Mouse (Mus musculus) heart, embryonic 13.5 days (tissue): Measurements from ENCODE around the gene Rtbdn. TPM values are rescaled to one million over a fixed set of nuclear protein-coding genes. Genes with fewer than 3 reads are reported as not detected.

ENCODE experiments used
- ATAC-seq: fragments of 200-750 bp; cut with Nextera tagmentation; 2 replicates; pipeline ENCODE4 v1.8.0; 2017; ENCODE audit warnings: moderate TSS enrichment; ENCODE audit not compliant: insufficient number of reproducible peaks, low FRiP score, low TSS enrichment; ENCODE audit errors: extremely low read depth
- H3K27ac ChIP-seq: fragments of 300-500 bp; sonication (generic); replicated peaks from 2 replicates; pipeline ENCODE4 v1.5.1; 2015; ENCODE audit warnings: moderate library complexity, mild to moderate bottlenecking, inconsistent platforms
- H3K27me3 ChIP-seq: fragments of 300-500 bp; sonication (generic); replicated peaks from 2 replicates; pipeline ENCODE4 v1.6.1; 2015; ENCODE audit warnings: mild to moderate bottlenecking, inconsistent platforms
- H3K36me3 ChIP-seq: fragments of 300-500 bp; sonication (generic); 2 replicates; pipeline ENCODE4 v1.6.1; 2015; ENCODE audit warnings: mild to moderate bottlenecking, inconsistent platforms
- H3K4me1 ChIP-seq: fragments of 300-500 bp; sonication (generic); 2 replicates; pipeline ENCODE4 v1.6.1; 2015; ENCODE audit warnings: inconsistent platforms
- H3K4me2 ChIP-seq: fragments of 300-500 bp; sonication (generic); 2 replicates; pipeline ENCODE4 v1.6.1; 2015; ENCODE audit warnings: inconsistent platforms, mild to moderate bottlenecking, moderate library complexity
- H3K4me3 ChIP-seq: fragments of 300-500 bp; sonication (generic); 2 replicates; pipeline ENCODE4 v1.5.1; 2015; ENCODE audit warnings: moderate library complexity, mild to moderate bottlenecking, inconsistent platforms
- H3K9ac ChIP-seq: fragments of 300-500 bp; sonication (generic); 2 replicates; pipeline ENCODE4 v1.6.1; 2015; ENCODE audit warnings: inconsistent platforms, mild to moderate bottlenecking, moderate library complexity
- H3K9me3 ChIP-seq: fragments of 300-500 bp; sonication (generic); 2 replicates; pipeline ENCODE4 v1.6.1; 2016; ENCODE audit warnings: inconsistent platforms
- WGBS: fragments of 180-500 bp; shearing (Covaris S2); methylation state at CpG from one replicate; pipeline ENCODE4 v1.1.7; 2015; ENCODE audit warnings: mixed read lengths; 5-methylcytosine and 5-hydroxymethylcytosine counted together
- polyA plus RNA-seq: library from polyadenylated mRNA; unstranded; fragments of >200 nt; fragmentation: Nextera tagmentation; extraction: Ambion mirVana; gene quantifications from 2 replicates; pipeline ENCODE4 v1.2.1, GENCODE M21; 2015

Rtbdn gene
- polyA plus RNA-seq, 1 experiment from 2014 or later: 0.17 TPM

DNA sequence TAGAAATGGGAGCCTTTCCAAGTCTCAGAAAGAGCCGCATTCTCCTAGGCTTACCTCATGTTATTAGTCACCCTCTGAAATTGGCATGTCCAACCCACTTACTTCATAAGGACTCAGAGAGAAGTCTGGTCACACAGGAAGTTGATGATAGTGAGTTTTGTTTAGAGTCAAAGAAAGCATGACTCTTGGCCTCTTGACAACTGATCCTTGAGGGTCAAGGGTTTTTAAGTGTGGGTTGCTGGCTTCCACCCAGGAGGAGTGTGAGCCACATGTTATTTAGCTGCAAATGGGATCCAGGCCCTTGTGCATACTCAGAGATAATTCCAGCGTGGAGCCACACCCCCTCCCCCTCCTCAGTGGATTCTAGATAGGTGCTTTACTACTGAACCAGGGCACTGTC lies 25.2 kb upstream of the Rtbdn start:
- no peak for ATAC-seq
- 30% methylated on average over 2 of the region's 2 CpGs for WGBS
- H3K4me2 ChIP-seq: no peak overlapping the region
- H3K27me3 ChIP-seq: peaks cover 84% of the 10 kb centered on the region
- no peak overlapping the region for H3K27ac ChIP-seq
- no peaks in the 10 kb centered on the region for H3K36me3 ChIP-seq
- H3K4me3 ChIP-seq: no peak overlapping the region
- no peaks in the 10 kb centered on the region for H3K9me3 ChIP-seq
- H3K9ac ChIP-seq: no peak overlapping the region
- H3K4me1 ChIP-seq: peaks cover 11% of the 10 kb centered on the region

- WGBS: 55% methylated on average over 7 of the region's 7 CpGs
- H3K9ac ChIP-seq: no peak overlapping the region
- peaks cover 80% of the 10 kb centered on the region for H3K27me3 ChIP-seq
- H3K4me1 ChIP-seq: peaks cover 16% of the 10 kb centered on the region
- no peak overlapping the region for H3K4me2 ChIP-seq
- no peak overlapping the region for H3K4me3 ChIP-seq
- no peak overlapping the region for H3K27ac ChIP-seq
- ATAC-seq: no peak
- no peaks in the 10 kb centered on the region for H3K9me3 ChIP-seq
- H3K36me3 ChIP-seq: no peaks in the 10 kb centered on the region
Measured at GRCm38 (mm10) chr8:84925557-84925956, 21.2 kb upstream of the Rtbdn start.

DNA sequence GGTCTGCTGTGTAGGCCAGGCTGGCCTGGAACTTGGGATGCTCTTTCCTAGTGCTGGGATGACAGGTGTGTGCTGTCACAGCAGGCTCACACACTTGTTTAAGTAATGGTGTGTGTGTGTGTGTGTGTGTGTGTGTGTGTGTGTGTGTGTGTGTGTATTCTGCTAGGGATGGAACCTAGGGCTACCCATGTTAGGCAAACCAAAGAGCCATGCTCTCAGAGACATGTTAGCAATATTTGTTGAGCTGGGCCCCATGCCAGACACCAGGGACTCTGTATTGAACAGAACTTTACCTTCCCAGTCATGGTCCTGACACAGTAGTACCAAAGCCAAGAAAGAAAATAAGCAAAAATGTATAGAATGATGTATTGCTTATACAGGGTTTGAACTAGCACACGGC lies 19.3 kb upstream of the Rtbdn start:
- H3K4me3 ChIP-seq: no peak overlapping the region
- WGBS: 59% methylated on average over 1 of the region's 1 CpGs
- peaks cover 88% of the 10 kb centered on the region for H3K27me3 ChIP-seq
- no peaks in the 10 kb centered on the region for H3K36me3 ChIP-seq
- H3K4me2 ChIP-seq: no peak overlapping the region
- no peak overlapping the region for H3K27ac ChIP-seq
- H3K9ac ChIP-seq: no peak overlapping the region
- H3K4me1 ChIP-seq: peaks cover 9% of the 10 kb centered on the region; the same call in 1 of the 2 replicates
- no peaks in the 10 kb centered on the region for H3K9me3 ChIP-seq
- ATAC-seq: no peak

- Histone ChIP-seq H3K36me3 (no peaks in the 10 kb centered on the region), H3K27ac (no peak overlapping the region), H3K4me2 (peak overlapping the region; percentile 70), H3K4me1 (peaks cover 9% of the 10 kb centered on the region; the same call in 1 of the 2 replicates), H3K9me3 (no peaks in the 10 kb centered on the region), H3K9ac (peak overlapping the region; percentile 40; the same call in 1 of the 2 replicates), H3K4me3 (peak overlapping the region; percentile 42), H3K27me3 (peaks cover 89% of the 10 kb centered on the region)
- WGBS: 4% methylated on average over 51 of the region's 52 CpGs
- ATAC-seq: peak; percentile 60; the same call in 1 of the 2 replicates
Measured at GRCm38 (mm10) chr8:84928456-84929306, 18.1 kb upstream of the Rtbdn start.

GRCm38 (mm10) chr8:84930582-84930981 lies 16.2 kb upstream of the Rtbdn start:
- no peak for ATAC-seq
- no peak overlapping the region for H3K27ac ChIP-seq
- H3K4me2 ChIP-seq: no peak overlapping the region
- no peaks in the 10 kb centered on the region for H3K9me3 ChIP-seq
- no peak overlapping the region for H3K4me3 ChIP-seq
- H3K9ac ChIP-seq: no peak overlapping the region
- peaks cover 89% of the 10 kb centered on the region for H3K27me3 ChIP-seq
- peaks cover 19% of the 10 kb centered on the region for H3K4me1 ChIP-seq
- H3K36me3 ChIP-seq: no peaks in the 10 kb centered on the region
- 80% methylated on average over 13 of the region's 13 CpGs for WGBS

DNA sequence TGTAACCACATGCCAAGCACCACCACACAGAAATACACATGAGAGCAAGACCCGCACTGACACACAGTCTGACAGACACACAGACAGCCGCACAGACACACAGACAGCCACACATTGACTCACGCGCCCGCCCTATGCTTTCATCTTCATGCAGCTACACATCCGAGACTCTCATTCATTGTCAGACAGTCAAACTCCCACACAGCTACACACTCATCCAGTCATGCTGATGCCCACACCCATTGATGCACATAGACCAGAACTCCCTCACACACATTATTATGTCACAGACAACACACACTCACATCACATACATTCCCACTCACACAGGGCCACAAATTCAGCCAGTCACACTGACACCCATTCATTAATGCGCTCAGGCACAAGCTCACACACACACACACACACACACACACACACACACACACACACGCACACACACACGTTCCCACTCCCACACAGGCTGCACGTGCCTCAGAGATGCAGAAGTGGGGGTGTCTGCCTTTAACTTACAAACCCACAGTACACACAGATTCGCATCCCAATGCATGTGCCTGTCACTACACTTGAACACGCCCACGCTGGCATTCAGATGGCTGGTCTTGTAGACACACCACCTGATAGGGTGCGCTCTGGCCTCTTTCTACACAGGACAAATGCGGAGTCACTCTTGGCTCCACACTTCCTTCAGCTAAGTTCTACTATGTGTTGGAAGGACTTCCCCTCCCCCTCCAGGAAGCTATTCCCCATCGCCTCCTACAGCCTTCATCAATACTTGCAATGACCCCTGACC lies 12.8 kb upstream of the Rtbdn start:
- Histone ChIP-seq H3K4me2 (no peak overlapping the region), H3K4me3 (no peak overlapping the region), H3K9me3 (no peaks in the 10 kb centered on the region), H3K27me3 (peaks cover 96% of the 10 kb centered on the region), H3K36me3 (no peaks in the 10 kb centered on the region), H3K9ac (no peak overlapping the region), H3K4me1 (peaks cover 20% of the 10 kb centered on the region), H3K27ac (no peak overlapping the region)
- no peak for ATAC-seq
- 76% methylated on average over 16 of the region's 16 CpGs for WGBS

DNA sequence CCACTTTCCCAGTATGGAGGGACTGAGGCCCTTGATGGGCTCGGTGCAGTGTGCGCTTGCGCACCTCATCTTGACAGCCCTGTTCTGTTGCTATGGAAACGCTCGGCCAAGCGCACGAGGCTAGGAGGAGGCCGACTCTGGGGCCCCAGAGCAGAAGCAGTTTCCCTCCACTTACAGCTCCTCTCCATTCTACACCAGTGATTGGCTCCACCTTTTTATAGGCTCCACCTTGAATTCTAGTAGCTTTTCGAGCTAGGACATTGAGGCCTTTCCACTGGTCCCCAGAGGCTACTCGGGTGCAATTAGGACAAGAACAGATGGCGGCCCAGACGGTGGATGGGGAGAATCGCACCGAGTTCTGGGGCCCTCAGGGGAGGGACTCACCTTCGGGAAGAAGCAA lies 11.9 kb upstream of the Rtbdn start:
- WGBS: 2% methylated on average over 15 of the region's 15 CpGs
- Histone ChIP-seq H3K4me2 (no peak overlapping the region), H3K36me3 (no peaks in the 10 kb centered on the region), H3K4me1 (peaks cover 17% of the 10 kb centered on the region), H3K9ac (no peak overlapping the region), H3K27me3 (peaks cover 96% of the 10 kb centered on the region), H3K9me3 (no peaks in the 10 kb centered on the region), H3K4me3 (no peak overlapping the region), H3K27ac (no peak overlapping the region)
- no peak for ATAC-seq

- Histone ChIP-seq H3K27ac (no peak overlapping the region), H3K4me1 (peaks cover 17% of the 10 kb centered on the region), H3K27me3 (peaks cover 95% of the 10 kb centered on the region), H3K4me2 (no peak overlapping the region), H3K9ac (no peak overlapping the region), H3K4me3 (no peak overlapping the region), H3K9me3 (no peaks in the 10 kb centered on the region), H3K36me3 (no peaks in the 10 kb centered on the region)
- no peak for ATAC-seq
- WGBS: 6% methylated on average over 14 of the region's 14 CpGs
Measured at GRCm38 (mm10) chr8:84935489-84935888, 11.3 kb upstream of the Rtbdn start.

DNA sequence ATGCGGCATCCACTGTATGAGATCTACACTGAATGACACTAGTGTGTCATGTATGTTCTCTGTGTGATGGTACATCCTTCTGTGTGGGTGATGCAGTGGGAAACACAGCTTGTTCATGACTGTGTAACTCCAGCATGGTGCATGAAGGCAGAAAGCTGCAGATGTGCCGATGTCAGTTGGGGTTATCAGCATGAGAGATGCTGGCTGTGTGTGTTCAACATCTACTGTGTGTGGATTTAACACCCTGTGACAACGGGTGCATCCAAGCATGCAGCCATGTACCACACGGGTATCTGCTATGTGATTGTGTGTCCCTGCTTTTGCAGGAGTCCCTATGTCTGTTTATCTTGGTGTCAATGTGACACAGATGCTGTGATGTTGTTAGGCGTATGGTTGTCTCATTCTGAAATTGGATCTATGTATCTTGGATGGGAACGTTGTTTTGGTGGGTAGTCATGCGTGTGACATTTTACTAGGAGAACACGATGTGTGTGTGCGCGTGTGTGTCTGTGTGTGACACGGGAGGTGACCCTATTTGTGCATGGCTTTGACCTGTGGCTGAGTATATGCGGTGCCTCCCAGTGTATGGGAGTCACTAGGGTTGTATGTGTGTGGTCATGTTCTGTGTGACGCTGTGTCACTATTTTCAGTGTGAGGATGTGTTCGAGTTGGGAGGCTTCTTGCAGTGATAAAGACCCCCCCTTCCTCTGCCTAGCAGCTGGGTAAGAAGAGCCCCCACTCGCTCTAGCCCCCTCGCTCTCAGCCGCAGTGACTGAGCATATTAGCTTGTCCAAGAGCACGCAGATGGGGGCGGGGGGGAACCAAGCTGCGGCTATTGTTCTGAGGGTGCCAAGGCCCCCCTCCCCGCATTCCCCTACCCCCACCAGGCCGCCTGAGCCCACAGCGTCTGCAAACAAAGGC lies 10.5 kb upstream of the Rtbdn start:
- H3K9ac ChIP-seq: peak overlapping the region; percentile 65; the same call in 1 of the 2 replicates
- peaks cover 95% of the 10 kb centered on the region for H3K27me3 ChIP-seq
- H3K27ac ChIP-seq: no peak overlapping the region
- ATAC-seq: no peak
- no peaks in the 10 kb centered on the region for H3K9me3 ChIP-seq
- WGBS: 25% methylated on average over 23 of the region's 23 CpGs
- peaks cover 17% of the 10 kb centered on the region for H3K4me1 ChIP-seq
- H3K36me3 ChIP-seq: no peaks in the 10 kb centered on the region
- H3K4me3 ChIP-seq: peak overlapping the region; percentile 52
- H3K4me2 ChIP-seq: peak overlapping the region; percentile 73

- Histone ChIP-seq H3K4me2 (peak within 1 kb of the TSS; percentile 73), H3K27me3 (peaks cover 94% of the 10 kb centered on the region), H3K27ac (no peak within 1 kb of the TSS), H3K9me3 (no peaks in the 10 kb centered on the region), H3K36me3 (no peaks in the 10 kb centered on the region), H3K4me1 (peaks cover 17% of the 10 kb centered on the region), H3K9ac (peak within 1 kb of the TSS; percentile 65), H3K4me3 (peak within 1 kb of the TSS; percentile 52)
- WGBS: under 1% methylated on average over 47 of the region's 50 CpGs
- ATAC-seq: peak; percentile 22; the same call in 1 of the 2 replicates
Measured at GRCm38 (mm10) chr8:84936962-84937546, 9.7 kb upstream of the Rtbdn start, which contains the start of gene Mast1. Gene Mast1 (minus strand): TSS chr8:84937359.
